Mouse (Mus musculus): ENCODE measurements around the gene Sdc1. TPM values are rescaled to one million over a fixed set of nuclear protein-coding genes. Genes with fewer than 3 reads are reported as not detected.

The Sdc1 gene
- polyA plus RNA-seq, 2 experiments, result 15.8 to 16.8 TPM

DNA sequence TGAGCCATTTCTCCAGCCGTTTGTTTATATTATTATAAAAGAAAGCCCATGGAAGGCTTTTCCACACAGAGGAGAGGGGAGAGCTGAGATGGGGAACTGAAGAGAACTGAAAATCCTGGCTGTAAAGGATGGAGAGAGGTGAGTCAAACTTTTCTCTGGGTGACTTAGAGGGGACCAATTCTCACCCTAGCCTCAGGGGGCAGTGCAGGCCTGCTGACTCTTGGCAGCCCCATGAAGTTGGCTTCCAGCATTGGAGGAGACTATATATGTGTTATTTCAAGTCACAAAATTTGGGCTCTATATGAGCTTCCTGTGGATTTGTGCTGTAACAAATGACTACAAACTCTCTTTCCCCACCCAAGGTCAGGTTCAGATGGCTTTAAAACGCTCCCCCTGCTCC lies 8.5 kb upstream of the Sdc1 start:
- H3K9ac ChIP-seq (replicated peaks), result no peak overlapping the region
- no peaks in the 10 kb centered on the region for H3K27me3 ChIP-seq (ENCODE audit: control insufficient read depth, insufficient read depth, low read length)
- H3K4me3 ChIP-seq (ENCODE audit: insufficient read depth in 1 of 2, low read depth in 2 of 2, low read length in 2 of 2), result no peak overlapping the region
- H3K4me1 ChIP-seq (replicated peaks; ENCODE audit: control insufficient read depth in 2 of 2, insufficient read depth in 2 of 2, low read length in 1 of 2), result no peaks in the 10 kb centered on the region
- ATAC-seq (ENCODE audit: insufficient read depth) (no peak), DNase-seq (ENCODE audit: low read depth in 3 of 3, low spot score in 3 of 3) (no peak)
- no peak overlapping the region for H3K4me2 ChIP-seq (ENCODE audit: low read depth)
- H3K36me3 ChIP-seq (replicated peaks; ENCODE audit: control insufficient read depth, insufficient read depth, low read depth), result no peaks in the 10 kb centered on the region
- H3K9me3 ChIP-seq (ENCODE audit: control insufficient read depth, low read length), result no peaks in the 10 kb centered on the region
- 49% methylated on average over 2 of the region's 2 CpGs for WGBS (ENCODE audit: insufficient replicate concordance)
- H3K27ac ChIP-seq, result no peak overlapping the region
- TF ChIP-seq CTCF (IDR thresholded peaks at IDR 0.05; ENCODE audit: low read depth) (peak; percentile 58), EP300 (IDR thresholded peaks at IDR 0.05; ENCODE audit: low read depth) (no peak)

DNA sequence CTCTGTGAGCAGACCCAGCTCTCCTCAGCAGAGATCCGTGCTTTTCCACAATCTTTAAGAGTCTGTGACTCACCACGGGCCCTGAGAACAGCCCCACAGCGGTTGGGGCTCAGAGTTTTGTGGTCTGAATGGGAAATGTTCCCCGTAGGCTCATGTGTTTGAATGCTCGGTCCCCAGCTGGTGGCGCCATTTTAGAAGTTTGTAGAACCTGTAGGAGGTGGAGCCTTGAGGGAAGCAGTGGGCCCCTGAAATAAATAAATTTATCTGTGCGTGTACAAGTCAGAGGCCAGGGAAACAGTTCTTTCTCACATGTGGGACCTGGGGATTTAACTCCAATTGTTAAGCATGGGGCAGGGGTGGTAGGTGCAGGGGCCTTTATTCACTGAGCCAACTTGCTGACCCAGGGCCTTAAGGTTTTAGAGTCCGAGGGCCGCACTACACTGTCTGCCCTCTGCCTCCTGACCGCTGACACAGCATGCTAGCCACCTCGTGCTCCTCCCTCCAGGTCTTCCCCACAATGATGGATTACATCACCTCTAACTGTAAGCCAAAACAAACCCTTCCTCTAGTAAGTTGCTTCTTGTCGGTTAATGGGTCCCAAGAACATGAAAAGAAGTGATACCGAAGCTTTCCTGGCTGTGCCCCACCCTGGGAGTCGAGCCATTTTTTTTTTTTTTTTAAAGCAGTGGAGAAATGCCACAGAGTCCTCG lies 6.7 kb upstream of the Sdc1 start:
- H3K9me3 ChIP-seq (ENCODE audit: control insufficient read depth, low read length), result no peaks in the 10 kb centered on the region
- H3K27me3 ChIP-seq (ENCODE audit: control insufficient read depth, insufficient read depth, low read length), result no peaks in the 10 kb centered on the region
- H3K27ac ChIP-seq, result no peak overlapping the region
- no peak overlapping the region for H3K4me2 ChIP-seq (ENCODE audit: low read depth)
- TF ChIP-seq CTCF (IDR thresholded peaks at IDR 0.05; ENCODE audit: low read depth) (no peak), EP300 (IDR thresholded peaks at IDR 0.05; ENCODE audit: low read depth) (no peak)
- no peak overlapping the region for H3K4me3 ChIP-seq (ENCODE audit: insufficient read depth in 1 of 2, low read depth in 2 of 2, low read length in 2 of 2)
- H3K9ac ChIP-seq (replicated peaks), result no peak overlapping the region
- 69% methylated on average over 15 of the region's 15 CpGs for WGBS (ENCODE audit: insufficient replicate concordance)
- DNase-seq (ENCODE audit: low read depth in 3 of 3, low spot score in 3 of 3) (no peak), ATAC-seq (ENCODE audit: insufficient read depth) (no peak)
- H3K4me1 ChIP-seq (replicated peaks; ENCODE audit: control insufficient read depth in 2 of 2, insufficient read depth in 2 of 2, low read length in 1 of 2), result no peaks in the 10 kb centered on the region
- H3K36me3 ChIP-seq (replicated peaks; ENCODE audit: control insufficient read depth, insufficient read depth, low read depth), result no peaks in the 10 kb centered on the region

DNA sequence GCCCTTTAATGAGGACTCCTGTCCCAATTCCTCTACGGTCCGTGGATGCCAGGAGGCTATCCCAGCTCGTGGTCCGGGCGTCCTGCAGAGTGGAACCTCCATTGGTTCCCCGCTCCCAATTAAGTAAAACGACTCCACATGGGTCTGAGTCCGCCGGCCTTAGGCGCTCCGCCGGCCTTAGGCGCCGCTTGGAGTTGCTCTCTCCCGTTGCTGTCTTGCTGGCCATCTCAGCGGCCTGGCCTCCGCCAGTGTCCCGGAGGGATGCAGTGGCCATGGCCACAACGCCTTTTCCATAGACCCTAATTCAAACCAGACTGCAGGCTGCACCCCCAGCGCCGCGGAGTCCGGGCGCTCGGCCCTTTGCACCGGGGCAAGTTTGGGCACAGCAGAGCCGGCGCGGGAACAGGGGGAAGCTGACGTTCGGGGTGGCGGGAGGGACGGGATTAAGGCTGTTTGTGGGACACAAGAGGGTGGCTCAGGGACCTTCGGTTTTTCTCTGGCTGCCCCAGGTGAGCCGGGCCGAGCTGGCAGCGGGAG lies 789 bp downstream of the Sdc1 start:
- Histone ChIP-seq H3K9ac (replicated peaks) (peak overlapping the region; percentile 63), H3K4me1 (replicated peaks; ENCODE audit: control insufficient read depth in 2 of 2, insufficient read depth in 2 of 2, low read length in 1 of 2) (peaks cover 0 to 8% of the 10 kb centered on the region in 2 experiments; a peak in 3 of 4 replicates), H3K9me3 (ENCODE audit: control insufficient read depth, low read length) (no peaks in the 10 kb centered on the region), H3K4me3 (ENCODE audit: insufficient read depth in 1 of 2, low read depth in 2 of 2, low read length in 2 of 2) (peak overlapping the region; percentile 66 to 68), H3K36me3 (replicated peaks; ENCODE audit: control insufficient read depth, insufficient read depth, low read depth) (no peaks in the 10 kb centered on the region), H3K4me2 (ENCODE audit: low read depth) (peak overlapping the region; percentile 93), H3K27ac (no peak overlapping the region), H3K27me3 (ENCODE audit: control insufficient read depth, insufficient read depth, low read length) (peaks cover 26% of the 10 kb centered on the region)
- DNase-seq (ENCODE audit: low read depth in 3 of 3, low spot score in 3 of 3), result no peak
- ATAC-seq (ENCODE audit: insufficient read depth), result peak; percentile 11; the same call in 1 of the 2 replicates
- TF ChIP-seq EP300 (IDR thresholded peaks at IDR 0.05; ENCODE audit: low read depth) (no peak), CTCF (IDR thresholded peaks at IDR 0.05; ENCODE audit: low read depth) (no peak)
- under 1% methylated on average over 37 of the region's 37 CpGs for WGBS (ENCODE audit: insufficient replicate concordance)

DNA sequence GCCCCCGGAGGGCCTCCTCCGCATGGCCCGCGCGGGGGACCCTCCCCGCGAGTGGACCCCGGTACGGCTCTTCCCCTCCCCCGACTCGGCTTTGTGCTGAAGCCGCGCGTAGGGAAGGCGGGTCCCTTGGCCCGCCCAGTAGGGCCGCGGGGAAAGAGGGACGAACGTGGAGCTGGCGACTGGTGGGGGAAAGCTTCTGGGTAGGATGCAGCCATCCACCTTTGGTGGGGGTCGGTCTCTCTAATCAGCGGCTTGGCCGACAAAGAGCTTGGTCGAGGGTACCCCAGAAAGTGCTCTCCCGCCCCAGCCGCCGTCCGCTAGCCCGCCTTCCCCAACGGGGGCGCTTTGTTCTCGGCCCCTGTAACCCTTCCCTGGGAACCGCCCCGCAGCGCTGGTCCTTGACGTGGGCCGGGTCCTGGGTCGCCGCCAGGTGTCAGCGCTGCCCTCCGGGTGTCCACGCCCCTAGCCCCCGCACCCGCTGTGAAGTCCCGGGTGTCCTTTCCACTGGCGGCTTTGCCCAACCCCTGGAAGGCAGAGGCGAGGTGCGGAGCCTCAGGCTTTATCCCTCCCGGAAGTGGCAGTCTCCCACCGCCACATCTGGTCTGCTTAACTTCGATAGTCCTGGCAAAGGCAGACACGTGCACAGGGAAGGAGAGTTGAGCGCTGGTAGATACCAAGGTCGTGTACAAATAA lies 1.5 kb downstream of the Sdc1 start:
- TF ChIP-seq CTCF (IDR thresholded peaks at IDR 0.05; ENCODE audit: low read depth) (no peak), EP300 (IDR thresholded peaks at IDR 0.05; ENCODE audit: low read depth) (no peak)
- WGBS (ENCODE audit: insufficient replicate concordance), result under 1% methylated on average over 52 of the region's 55 CpGs
- ATAC-seq (ENCODE audit: insufficient read depth), result peak; percentile 39
- Histone ChIP-seq H3K4me2 (ENCODE audit: low read depth) (peak overlapping the region; percentile 93), H3K27ac (no peak overlapping the region), H3K36me3 (replicated peaks; ENCODE audit: control insufficient read depth, insufficient read depth, low read depth) (no peaks in the 10 kb centered on the region), H3K4me1 (replicated peaks; ENCODE audit: control insufficient read depth in 2 of 2, insufficient read depth in 2 of 2, low read length in 1 of 2) (peaks cover 0 to 8% of the 10 kb centered on the region in 2 experiments; a peak in 3 of 4 replicates), H3K27me3 (ENCODE audit: control insufficient read depth, insufficient read depth, low read length) (peaks cover 26% of the 10 kb centered on the region), H3K4me3 (ENCODE audit: insufficient read depth in 1 of 2, low read depth in 2 of 2, low read length in 2 of 2) (peak overlapping the region; percentile 66 to 68), H3K9me3 (ENCODE audit: control insufficient read depth, low read length) (no peaks in the 10 kb centered on the region), H3K9ac (replicated peaks) (peak overlapping the region; percentile 63)
- peak in 1 of 3 experiments; percentile 9 for DNase-seq (ENCODE audit: low read depth in 3 of 3, low spot score in 3 of 3)

DNA sequence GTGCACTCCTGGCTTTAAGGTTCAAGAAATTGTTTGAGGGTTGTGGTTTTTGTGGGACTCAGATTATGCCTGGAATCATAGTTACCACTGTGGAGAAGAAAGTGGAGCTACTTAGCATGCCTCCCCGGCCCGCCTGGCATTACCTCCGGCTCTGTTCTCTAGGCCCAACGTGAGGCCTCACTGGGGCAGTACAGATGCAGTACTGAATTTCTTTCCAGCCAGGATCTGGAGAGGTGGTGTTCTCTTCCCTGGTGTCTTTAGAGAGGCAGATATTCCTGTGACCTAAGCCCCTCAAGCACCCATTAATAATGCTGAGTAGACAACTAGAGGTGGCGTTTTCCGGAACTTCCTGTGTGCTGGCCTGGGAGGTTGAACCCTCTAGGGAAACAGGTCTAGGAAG lies 2.2 kb downstream of the Sdc1 start:
- peak overlapping the region; percentile 93 for H3K4me2 ChIP-seq (ENCODE audit: low read depth)
- WGBS (ENCODE audit: insufficient replicate concordance), result 59% methylated on average over 6 of the region's 6 CpGs
- no peak for TF ChIP-seq CTCF (IDR thresholded peaks at IDR 0.05; ENCODE audit: low read depth)
- TF ChIP-seq EP300 (IDR thresholded peaks at IDR 0.05; ENCODE audit: low read depth), result no peak
- no peaks in the 10 kb centered on the region for H3K36me3 ChIP-seq (replicated peaks; ENCODE audit: control insufficient read depth, insufficient read depth, low read depth)
- no peak overlapping the region; a peak in 1 of 4 replicates for H3K4me3 ChIP-seq (ENCODE audit: insufficient read depth in 1 of 2, low read depth in 2 of 2, low read length in 2 of 2)
- H3K4me1 ChIP-seq (replicated peaks; ENCODE audit: control insufficient read depth in 2 of 2, insufficient read depth in 2 of 2, low read length in 1 of 2), result peaks cover 0 to 8% of the 10 kb centered on the region in 2 experiments; a peak in 3 of 4 replicates
- H3K9me3 ChIP-seq (ENCODE audit: control insufficient read depth, low read length), result no peaks in the 10 kb centered on the region
- DNase-seq (ENCODE audit: low read depth in 3 of 3, low spot score in 3 of 3) (no peak), ATAC-seq (ENCODE audit: insufficient read depth) (no peak)
- H3K9ac ChIP-seq (replicated peaks), result no peak overlapping the region
- peaks cover 26% of the 10 kb centered on the region for H3K27me3 ChIP-seq (ENCODE audit: control insufficient read depth, insufficient read depth, low read length)
- no peak overlapping the region for H3K27ac ChIP-seq
